Mouse (Mus musculus): ENCODE measurements around the gene Fkbp11.

Gene Fkbp11

GRCm38 (mm10) chr15:98727443-98728321, at the start of gene Fkbp11:
Gene Fkbp11 (minus strand): TSS chr15:98728198.
- WGBS: under 1% methylated on average over 39 of the region's 39 CpGs

GRCm38 (mm10) chr15:98777762-98778161, 49.8 kb upstream of the Fkbp11 start, which contains the start of gene Wnt10b:
Gene Wnt10b (minus strand): TSS chr15:98778150.
- 1% methylated on average over 33 of the region's 33 CpGs for WGBS

GRCm38 (mm10) chr15:98777005-98777616, 49.1 kb upstream of the Fkbp11 start:
- WGBS: 12% methylated on average over 19 of the region's 19 CpGs

DNA sequence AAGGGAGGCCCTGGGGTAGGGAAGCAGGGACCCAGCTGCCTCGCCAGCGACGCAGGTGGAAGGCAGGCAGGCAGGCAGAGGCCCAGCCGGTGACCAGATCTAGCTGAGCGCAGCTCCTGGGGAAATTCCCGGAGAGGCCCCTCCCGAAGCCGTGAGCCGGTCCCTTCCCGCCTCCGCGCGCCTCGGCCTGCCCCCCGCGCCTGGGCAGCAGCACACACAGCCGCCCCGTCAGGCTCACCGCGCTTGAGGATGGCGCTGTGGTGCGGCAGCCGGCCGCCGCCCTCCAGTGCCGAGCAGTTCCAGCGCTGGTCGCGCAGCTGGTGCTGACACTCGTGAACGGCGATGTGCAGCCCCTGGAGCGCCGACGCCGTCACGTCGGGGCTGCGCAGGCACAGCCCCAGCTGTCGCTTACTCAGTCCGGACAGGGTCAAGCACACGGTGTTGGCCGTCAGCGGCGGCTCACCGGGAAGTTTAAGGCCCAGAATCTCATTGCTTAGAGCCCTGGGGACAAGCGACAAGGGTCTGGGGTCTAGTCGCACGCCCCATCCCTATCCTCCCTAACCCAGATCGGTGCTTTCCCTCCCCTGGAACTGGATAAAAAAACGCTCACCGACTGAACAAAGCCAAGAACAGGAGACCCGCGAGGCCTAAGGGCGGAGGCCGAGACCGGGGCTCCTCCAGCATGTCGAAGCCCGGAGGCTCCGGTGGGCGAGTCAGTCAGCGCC, 48.4 kb upstream of the Fkbp11 start:
- WGBS: 4% methylated on average over 62 of the region's 62 CpGs

GRCm38 (mm10) chr15:98775533-98775932, 47.5 kb upstream of the Fkbp11 start:
- WGBS: 21% methylated on average over 5 of the region's 5 CpGs

DNA sequence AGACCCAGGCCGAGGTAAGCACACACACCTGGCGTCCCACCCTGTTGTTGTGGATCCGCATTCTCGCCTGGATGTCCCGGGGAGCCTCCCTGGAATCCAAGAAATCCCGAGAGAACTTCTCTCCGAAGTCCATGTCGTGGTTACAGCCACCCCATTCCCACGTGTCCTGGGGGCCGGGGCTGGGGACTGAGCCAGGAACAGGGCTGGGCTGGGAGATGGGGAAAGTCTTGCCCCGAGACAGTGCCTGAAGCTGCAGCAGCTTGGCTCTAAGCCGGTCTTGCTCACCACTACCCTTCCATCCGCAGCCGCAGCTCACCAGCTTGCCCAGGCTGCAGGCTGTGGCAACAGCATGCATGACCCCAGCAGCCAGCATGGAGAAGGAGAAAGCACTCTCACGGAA, 46.1 kb upstream of the Fkbp11 start:
- WGBS: 45% methylated on average over 15 of the region's 15 CpGs

GRCm38 (mm10) chr15:98772511-98773211, 44.7 kb upstream of the Fkbp11 start:
- WGBS: 5% methylated on average over 36 of the region's 36 CpGs

DNA sequence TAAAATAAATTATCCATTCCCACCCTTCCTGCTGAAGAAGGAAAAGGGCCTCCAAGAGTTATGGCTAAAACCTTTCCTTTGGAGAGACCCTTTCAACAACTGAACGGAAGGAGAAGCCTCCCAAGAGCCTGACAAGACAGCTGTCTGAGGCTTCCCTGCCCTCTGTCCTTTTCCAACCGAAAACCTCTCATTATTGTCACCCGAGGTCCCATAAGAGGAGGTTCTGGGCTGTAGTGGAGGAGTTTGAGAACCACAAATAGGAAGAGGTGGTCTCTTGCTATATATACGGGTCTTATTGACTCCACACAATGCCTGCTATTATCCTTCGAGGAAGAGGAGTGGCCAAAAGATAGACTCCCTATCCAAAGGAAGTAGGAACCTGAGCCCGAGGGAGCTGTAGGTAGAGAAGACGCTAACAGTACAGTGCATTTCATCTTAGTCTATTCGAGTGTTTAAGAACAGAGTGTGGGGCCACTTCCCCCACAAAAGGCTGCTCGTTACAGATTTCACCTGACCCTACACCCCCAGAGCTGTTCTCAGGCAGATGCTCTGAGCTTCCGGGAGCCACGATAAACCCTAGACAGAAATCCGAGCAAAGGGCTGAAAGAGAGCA, 43.9 kb upstream of the Fkbp11 start:
- WGBS: 30% methylated on average over 12 of the region's 12 CpGs

GRCm38 (mm10) chr15:98768259-98768658, 40.3 kb upstream of the Fkbp11 start:
- 56% methylated on average over 5 of the region's 5 CpGs for WGBS

DNA sequence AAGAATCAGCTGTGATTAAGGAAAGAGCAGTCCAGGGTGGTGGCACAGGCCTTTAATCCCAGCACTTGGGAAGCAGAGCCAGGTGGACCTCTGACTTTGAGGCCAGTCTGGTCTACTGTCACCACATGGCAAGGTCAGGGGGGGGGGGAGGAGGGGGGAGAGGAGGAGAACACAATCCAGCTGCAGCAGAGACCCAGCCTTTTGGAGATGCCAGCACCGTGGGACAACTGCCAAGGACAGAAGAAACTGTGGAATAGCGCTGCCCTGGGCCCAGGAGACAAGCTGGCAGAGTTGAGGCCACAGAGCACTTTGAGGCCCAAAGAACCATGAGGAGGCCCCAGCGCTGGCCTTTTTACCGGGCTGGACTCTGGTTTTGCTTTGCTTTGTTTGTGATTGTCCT, 37.9 kb upstream of the Fkbp11 start:
- 56% methylated on average over 4 of the region's 4 CpGs for WGBS

- WGBS: 1% methylated on average over 74 of the region's 76 CpGs
Measured at GRCm38 (mm10) chr15:98762670-98763529, 34.9 kb upstream of the Fkbp11 start, which contains the start of gene Arf3. Gene Arf3 (minus strand): TSS chr15:98763214.

- WGBS: under 1% methylated on average over 24 of the region's 24 CpGs
Measured at GRCm38 (mm10) chr15:98762201-98762621, 34.2 kb upstream of the Fkbp11 start.

DNA sequence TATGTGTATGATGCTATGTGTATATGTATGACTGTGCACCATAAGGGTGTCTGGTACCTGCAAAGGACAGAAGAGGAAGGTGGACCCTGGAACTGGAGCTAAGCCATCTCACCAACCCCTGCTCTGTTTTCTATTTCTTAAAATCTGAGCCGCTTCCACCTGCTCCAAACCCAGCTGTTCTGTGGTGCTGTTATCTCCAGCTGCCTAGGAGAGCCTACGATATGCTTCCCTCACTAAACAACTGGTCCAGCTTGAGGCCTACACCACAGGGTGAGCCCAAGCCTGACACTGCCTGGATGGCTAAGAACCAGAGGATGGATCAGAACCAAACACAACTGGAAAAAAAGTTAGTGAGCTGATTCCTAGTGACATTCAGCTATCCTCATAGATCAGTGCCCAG, 26.1 kb upstream of the Fkbp11 start:
- 65% methylated on average over 2 of the region's 2 CpGs for WGBS

DNA sequence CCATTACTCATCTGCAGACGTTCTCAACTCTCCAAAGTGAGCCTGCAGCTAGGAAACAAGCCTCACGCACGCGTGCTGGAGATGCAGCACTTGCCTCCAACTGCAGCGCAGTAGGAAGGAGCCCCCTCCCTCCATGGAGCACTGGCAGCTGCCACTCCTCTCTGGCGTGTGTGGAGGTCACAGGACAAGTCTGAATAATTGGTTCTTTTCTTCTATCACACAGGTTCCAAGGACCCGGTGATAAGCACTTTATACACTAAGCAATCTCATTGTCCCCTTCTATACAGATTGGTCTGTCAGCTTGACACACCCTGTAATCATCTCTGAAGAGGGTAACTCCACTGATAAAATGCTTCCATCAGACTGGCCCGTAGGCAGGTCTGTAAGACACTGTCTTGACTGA, 25.0 kb upstream of the Fkbp11 start:
- 46% methylated on average over 8 of the region's 8 CpGs for WGBS

DNA sequence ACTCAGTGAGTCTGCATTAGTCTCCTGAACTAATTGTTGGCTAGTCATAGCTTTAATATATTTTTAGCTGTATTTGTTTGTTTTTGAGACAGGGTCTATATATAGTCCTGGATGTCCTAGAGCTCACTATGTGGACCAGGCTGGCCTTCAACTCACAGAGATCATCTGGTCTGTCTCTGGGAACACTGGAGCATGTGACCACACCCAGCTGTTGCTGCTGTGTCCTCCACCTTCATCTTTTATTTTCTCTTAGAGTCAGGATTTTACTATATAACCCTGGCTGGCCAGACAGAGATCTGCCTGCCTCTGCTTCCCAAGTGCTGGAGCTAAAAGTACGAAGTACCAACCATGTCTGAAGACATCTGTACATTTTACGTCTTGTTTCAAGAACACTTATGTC, 21.1 kb upstream of the Fkbp11 start:
- WGBS: 77% methylated on average over 2 of the region's 2 CpGs

GRCm38 (mm10) chr15:98747296-98747695, 19.3 kb upstream of the Fkbp11 start:
- 72% methylated on average over 6 of the region's 6 CpGs for WGBS

GRCm38 (mm10) chr15:98746344-98746965, 18.5 kb upstream of the Fkbp11 start:
- 36% methylated on average over 10 of the region's 10 CpGs for WGBS

GRCm38 (mm10) chr15:98743863-98744262, 15.9 kb upstream of the Fkbp11 start:
- WGBS: 82% methylated on average over 3 of the region's 3 CpGs

DNA sequence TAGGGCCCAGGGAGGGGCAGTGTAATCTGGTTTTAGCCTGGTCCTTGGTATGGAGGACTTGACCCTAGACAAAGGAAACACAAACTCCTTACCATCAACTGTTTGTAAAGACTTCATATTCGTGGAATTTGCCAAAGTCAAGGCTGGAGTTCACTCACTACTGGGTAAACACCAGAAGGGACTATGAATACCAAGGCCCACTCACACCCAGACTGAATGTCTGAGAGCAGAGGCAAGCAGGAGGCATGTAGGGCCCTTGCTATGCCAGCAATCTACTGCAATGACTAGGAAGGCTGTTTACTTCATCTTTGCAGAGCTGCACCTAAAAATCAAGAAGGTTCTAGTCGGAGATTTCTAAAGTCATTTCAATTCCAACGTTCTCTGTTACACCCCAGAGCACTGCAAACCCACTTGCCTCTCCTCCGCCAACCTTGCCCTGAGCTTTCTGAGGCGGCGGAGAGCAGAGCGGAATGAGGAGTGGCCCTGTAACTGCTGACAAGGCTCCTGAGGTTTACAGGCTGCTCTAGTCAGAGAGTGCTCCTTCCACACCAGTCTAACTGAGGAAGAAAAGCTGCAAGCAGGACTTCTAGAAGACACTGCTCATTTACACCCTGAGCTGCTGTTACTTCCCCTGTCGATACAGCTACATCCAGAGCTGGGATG, 14.9 kb upstream of the Fkbp11 start:
- 60% methylated on average over 8 of the region's 8 CpGs for WGBS
